Mouse (Mus musculus): ENCODE results near the gene Mrpl3. TPM values are rescaled to one million over a fixed set of nuclear protein-coding genes. Genes with fewer than 3 reads are reported as not detected.
A peak's percentile ranks its signal among the peaks of the same experiment; 100 is the strongest.

Mrpl3 gene
- polyA plus RNA-seq (2012; rRNA removed) = 67.0 and 67.7 TPM in 2 replicates

GRCm38 (mm10) chr9:105053147-105053557 is at the start of gene Mrpl3:
TSS of gene Mrpl3 (plus strand) at chr9:105053239.
- no peak within 1 kb of the TSS for H3K27ac ChIP-seq (ENCODE audit: insufficient read depth, low read length)
- TF ChIP-seq POLR2A (IDR thresholded peaks at IDR 0.05; ENCODE audit: extremely low read depth, insufficient read depth, low read length) (peak; percentile 44; the same call in 1 of the 2 replicates), CTCF (IDR thresholded peaks at IDR 0.05; ENCODE audit: extremely low read depth, insufficient read depth, low read length) (no peak)
- peak within 1 kb of the TSS; percentile 58 for H3K4me3 ChIP-seq (ENCODE audit: insufficient read depth, low read length)
- H3K4me1 ChIP-seq (ENCODE audit: control insufficient read depth, insufficient read depth, low read length) = peaks cover 5% of the 10 kb centered on the region

DNA sequence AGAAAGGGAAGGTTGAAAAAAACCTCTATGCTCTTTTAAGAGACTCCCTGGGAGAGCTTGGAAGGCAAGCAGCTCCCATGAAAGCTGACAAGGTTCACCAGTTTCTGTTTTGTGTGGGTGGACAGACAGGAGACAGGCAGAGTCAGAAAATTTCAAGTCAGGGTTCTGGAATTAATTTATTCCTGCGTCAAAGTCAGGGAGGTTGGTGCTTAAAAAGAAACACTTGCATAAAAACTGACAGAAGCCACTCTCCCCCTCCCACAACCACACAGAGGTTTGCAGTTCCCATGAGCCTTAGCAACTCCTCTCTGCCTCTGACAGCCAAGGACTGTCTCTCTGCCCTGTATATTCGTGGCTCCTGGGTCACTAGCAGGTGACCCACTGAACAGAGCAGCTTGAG is 42.3 kb upstream of the Mrpl3 start:
- TF ChIP-seq CTCF (IDR thresholded peaks at IDR 0.05; ENCODE audit: extremely low read depth, insufficient read depth, low read length) (no peak), POLR2A (IDR thresholded peaks at IDR 0.05; ENCODE audit: extremely low read depth, insufficient read depth, low read length) (no peak)
- no peaks in the 10 kb centered on the region; the same call in 1 of the 2 replicates for H3K4me1 ChIP-seq (ENCODE audit: control insufficient read depth, insufficient read depth, low read length)
- H3K27ac ChIP-seq (ENCODE audit: insufficient read depth, low read length) = no peak overlapping the region
- no peak overlapping the region for H3K4me3 ChIP-seq (ENCODE audit: insufficient read depth, low read length)

- no peak overlapping the region for H3K27ac ChIP-seq (ENCODE audit: insufficient read depth, low read length)
- TF ChIP-seq POLR2A (IDR thresholded peaks at IDR 0.05; ENCODE audit: extremely low read depth, insufficient read depth, low read length) = no peak
- no peak for TF ChIP-seq CTCF (IDR thresholded peaks at IDR 0.05; ENCODE audit: extremely low read depth, insufficient read depth, low read length)
- H3K4me1 ChIP-seq (ENCODE audit: control insufficient read depth, insufficient read depth, low read length) = no peaks in the 10 kb centered on the region
Observed at GRCm38 (mm10) chr9:105018186-105018585, 34.9 kb upstream of the Mrpl3 start.

GRCm38 (mm10) chr9:105028311-105028710 is 24.7 kb upstream of the Mrpl3 start:
- Histone ChIP-seq H3K4me1 (ENCODE audit: control insufficient read depth, insufficient read depth, low read length) (no peaks in the 10 kb centered on the region), H3K27ac (ENCODE audit: insufficient read depth, low read length) (no peak overlapping the region), H3K4me3 (ENCODE audit: insufficient read depth, low read length) (no peak overlapping the region)
- TF ChIP-seq POLR2A (IDR thresholded peaks at IDR 0.05; ENCODE audit: extremely low read depth, insufficient read depth, low read length) (no peak), CTCF (IDR thresholded peaks at IDR 0.05; ENCODE audit: extremely low read depth, insufficient read depth, low read length) (no peak)

More at GRCm38 (mm10) chr9:105018186-105018585, 34.9 kb upstream of the Mrpl3 start:
- no peak overlapping the region for H3K4me3 ChIP-seq (ENCODE audit: insufficient read depth, low read length)

DNA sequence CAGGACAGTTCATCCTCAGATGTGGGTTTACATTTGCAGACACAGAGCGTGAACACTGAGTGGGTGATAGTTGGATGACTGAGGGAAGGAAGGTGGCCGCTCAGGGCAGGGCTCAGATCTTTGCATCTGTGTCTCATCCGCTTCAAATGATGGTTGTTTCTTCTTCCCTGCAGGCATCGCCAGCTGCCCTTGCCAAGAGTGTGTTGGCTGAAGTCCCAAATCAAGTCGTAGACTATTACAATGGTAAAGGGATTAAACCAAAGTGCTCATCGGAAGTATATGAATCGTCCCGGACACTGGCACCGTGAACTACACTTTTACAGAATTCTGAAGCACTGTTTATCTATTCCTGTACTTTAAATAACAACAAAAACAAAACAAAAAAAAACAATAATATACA is 20.5 kb upstream of the Mrpl3 start:
- no peak overlapping the region for H3K27ac ChIP-seq (ENCODE audit: insufficient read depth, low read length)
- TF ChIP-seq CTCF (IDR thresholded peaks at IDR 0.05; ENCODE audit: extremely low read depth, insufficient read depth, low read length) = no peak
- TF ChIP-seq POLR2A (IDR thresholded peaks at IDR 0.05; ENCODE audit: extremely low read depth, insufficient read depth, low read length) = no peak
- H3K4me1 ChIP-seq (ENCODE audit: control insufficient read depth, insufficient read depth, low read length) = no peaks in the 10 kb centered on the region

DNA sequence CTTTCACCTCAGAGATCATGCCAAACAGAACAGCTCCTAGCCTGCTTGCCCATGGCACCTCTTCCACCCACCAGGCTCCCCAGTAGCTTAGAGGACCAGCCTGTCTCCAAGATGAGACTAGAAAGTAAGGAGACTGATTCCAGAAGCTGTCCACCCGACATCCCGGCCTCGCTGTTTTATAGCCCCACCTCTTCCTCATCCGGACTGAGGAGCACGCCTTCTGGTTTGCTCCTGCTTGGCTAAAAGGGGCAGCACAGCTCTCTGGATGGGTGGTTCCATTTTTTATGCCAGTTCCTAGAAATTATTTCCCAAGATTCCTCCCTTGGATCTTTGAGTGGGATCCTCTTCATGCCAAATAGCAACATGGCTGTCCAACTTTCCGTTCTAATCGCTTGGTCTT is 19.4 kb upstream of the Mrpl3 start:
- H3K4me1 ChIP-seq (ENCODE audit: control insufficient read depth, insufficient read depth, low read length) = no peaks in the 10 kb centered on the region
- TF ChIP-seq CTCF (IDR thresholded peaks at IDR 0.05; ENCODE audit: extremely low read depth, insufficient read depth, low read length) (no peak), POLR2A (IDR thresholded peaks at IDR 0.05; ENCODE audit: extremely low read depth, insufficient read depth, low read length) (no peak)
- H3K4me3 ChIP-seq (ENCODE audit: insufficient read depth, low read length) = no peak overlapping the region
- no peak overlapping the region for H3K27ac ChIP-seq (ENCODE audit: insufficient read depth, low read length)

More for the DNA sequence above, 20.5 kb upstream of the Mrpl3 start:
- H3K4me3 ChIP-seq (ENCODE audit: insufficient read depth, low read length) = no peak overlapping the region

DNA sequence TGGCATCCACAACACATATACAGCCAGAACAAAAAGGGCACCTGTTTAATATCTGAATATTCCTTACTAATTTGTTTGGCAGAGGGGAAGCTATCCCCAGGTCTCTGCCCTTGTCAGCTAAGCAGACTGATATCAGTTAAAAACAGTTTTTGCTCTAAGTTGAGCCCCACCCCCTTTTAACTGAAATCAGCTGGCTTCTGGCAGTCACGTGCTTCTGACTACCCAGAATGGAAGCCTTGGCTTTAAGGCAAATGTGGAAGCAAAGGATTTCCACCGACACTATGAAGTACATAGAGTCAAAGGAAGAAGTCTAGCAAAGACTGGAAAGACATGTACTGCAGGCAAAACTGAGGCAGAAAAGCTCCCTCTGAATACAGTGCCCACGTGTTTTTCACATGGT is 15.2 kb upstream of the Mrpl3 start:
- TF ChIP-seq POLR2A (IDR thresholded peaks at IDR 0.05; ENCODE audit: extremely low read depth, insufficient read depth, low read length) = no peak
- TF ChIP-seq CTCF (IDR thresholded peaks at IDR 0.05; ENCODE audit: extremely low read depth, insufficient read depth, low read length) = no peak
- H3K4me3 ChIP-seq (ENCODE audit: insufficient read depth, low read length) = no peak overlapping the region

GRCm38 (mm10) chr9:105046014-105046413 is 7.0 kb upstream of the Mrpl3 start:
- TF ChIP-seq POLR2A (IDR thresholded peaks at IDR 0.05; ENCODE audit: extremely low read depth, insufficient read depth, low read length) = no peak
- TF ChIP-seq CTCF (IDR thresholded peaks at IDR 0.05; ENCODE audit: extremely low read depth, insufficient read depth, low read length) = no peak
- Histone ChIP-seq H3K27ac (ENCODE audit: insufficient read depth, low read length) (no peak overlapping the region), H3K4me1 (ENCODE audit: control insufficient read depth, insufficient read depth, low read length) (peaks cover 3% of the 10 kb centered on the region)

More for the DNA sequence above, 15.2 kb upstream of the Mrpl3 start:
- no peaks in the 10 kb centered on the region for H3K4me1 ChIP-seq (ENCODE audit: control insufficient read depth, insufficient read depth, low read length)
- no peak overlapping the region for H3K27ac ChIP-seq (ENCODE audit: insufficient read depth, low read length)

DNA sequence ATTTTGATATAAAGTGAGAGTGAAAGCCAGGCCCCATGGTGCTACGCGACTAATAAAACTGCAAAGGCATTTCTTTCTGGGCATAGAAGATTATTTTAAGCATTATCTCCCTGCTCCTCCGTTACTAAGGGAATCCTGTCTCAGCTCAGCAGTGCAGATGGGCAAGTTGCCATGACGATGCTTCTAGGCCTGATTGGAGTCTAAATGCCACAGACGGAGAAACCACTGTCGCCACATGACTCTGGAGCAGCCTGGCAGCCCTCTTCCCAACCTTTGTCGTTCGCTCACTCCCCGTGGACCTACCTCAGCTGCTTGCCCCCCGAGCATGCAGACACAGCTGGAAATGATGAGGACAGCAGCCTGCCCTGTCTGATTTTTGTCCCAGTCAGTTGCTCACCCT is 4.7 kb upstream of the Mrpl3 start:
- H3K4me3 ChIP-seq (ENCODE audit: insufficient read depth, low read length) = no peak overlapping the region
- TF ChIP-seq POLR2A (IDR thresholded peaks at IDR 0.05; ENCODE audit: extremely low read depth, insufficient read depth, low read length) = no peak
- TF ChIP-seq CTCF (IDR thresholded peaks at IDR 0.05; ENCODE audit: extremely low read depth, insufficient read depth, low read length) = no peak
- peaks cover 3% of the 10 kb centered on the region for H3K4me1 ChIP-seq (ENCODE audit: control insufficient read depth, insufficient read depth, low read length)
- peak overlapping the region; percentile 51; the same call in 1 of the 2 replicates for H3K27ac ChIP-seq (ENCODE audit: insufficient read depth, low read length)

More at GRCm38 (mm10) chr9:105046014-105046413, 7.0 kb upstream of the Mrpl3 start:
- H3K4me3 ChIP-seq (ENCODE audit: insufficient read depth, low read length) = no peak overlapping the region

DNA sequence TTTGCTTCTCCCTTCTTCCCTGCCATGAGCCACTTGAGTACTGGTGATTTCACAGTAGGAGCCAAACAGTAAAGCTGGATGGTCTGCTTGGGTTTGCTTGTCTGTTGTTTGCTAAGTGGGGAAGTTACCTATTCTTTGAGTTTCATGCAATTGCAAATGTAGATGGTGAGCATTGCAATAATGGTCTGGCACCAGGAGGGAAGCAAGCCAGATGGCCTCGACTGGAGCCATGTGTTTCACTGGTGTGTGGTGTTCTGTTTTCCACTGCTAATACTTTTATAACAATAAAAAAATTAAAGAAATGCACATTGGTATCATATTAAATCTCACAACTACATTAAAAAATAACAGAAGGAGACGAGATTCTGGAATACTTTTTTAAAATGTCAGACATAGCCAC is 3.4 kb upstream of the Mrpl3 start:
- Histone ChIP-seq H3K4me3 (ENCODE audit: insufficient read depth, low read length) (no peak overlapping the region), H3K4me1 (ENCODE audit: control insufficient read depth, insufficient read depth, low read length) (peaks cover 5% of the 10 kb centered on the region), H3K27ac (ENCODE audit: insufficient read depth, low read length) (no peak overlapping the region)
- TF ChIP-seq POLR2A (IDR thresholded peaks at IDR 0.05; ENCODE audit: extremely low read depth, insufficient read depth, low read length) (no peak), CTCF (IDR thresholded peaks at IDR 0.05; ENCODE audit: extremely low read depth, insufficient read depth, low read length) (no peak)
